ENCODE assay signal across 11 mouse cellular contexts in genomic region chr8:84837912-84838470, GRCm38 (mm10). TPM values are rescaled to one million over a fixed set of nuclear protein-coding genes. Genes with fewer than 3 reads are reported as not detected.
DNase-seq lines count a peak whose midpoint lies in the region; ATAC-seq and TF ChIP-seq lines count a peak whose summit lies in the region.
"Had no signal": no experiment of that assay in that cellular context is flagged by ENCODE, and none has a peak within 500 bp of the region (broad histone marks: within the 10 kb centered on the region; RNA-seq: fewer than 3 reads in every experiment).

No protein-coding gene starts in this region.

- H3K27me3 ChIP-seq in forebrain, embryonic 12.5 days, result no peaks in the 10 kb centered on the region
- H3K27me3 ChIP-seq in forebrain, postnatal 0 days (ENCODE audit: insufficient read depth, low read length), result no peaks in the 10 kb centered on the region
- H3K27me3 ChIP-seq in kidney, embryonic 16.5 days (ENCODE audit: insufficient read depth, low read length), result no peaks in the 10 kb centered on the region
- no peaks in the 10 kb centered on the region for H3K27me3 ChIP-seq in embryonic facial prominence, embryonic 13.5 days
- no peaks in the 10 kb centered on the region for H3K27me3 ChIP-seq in liver, embryonic 12.5 days (replicated peaks)

- ATAC-seq in forebrain, embryonic 12.5 days (ENCODE audit: low FRiP score), result no peak
- ATAC-seq in forebrain, postnatal 0 days, result no peak
- no peak for ATAC-seq in kidney, embryonic 16.5 days (ENCODE audit: low FRiP score, low TSS enrichment)
- ATAC-seq in embryonic facial prominence, embryonic 13.5 days (ENCODE audit: insufficient number of reproducible peaks, insufficient read depth, low FRiP score, low TSS enrichment, low read depth), result no peak
- no peak for ATAC-seq in liver, embryonic 12.5 days

- H3K4me1 ChIP-seq in forebrain, embryonic 12.5 days, result peaks cover 42% of the 10 kb centered on the region
- peaks cover 18% of the 10 kb centered on the region for H3K4me1 ChIP-seq in forebrain, postnatal 0 days (ENCODE audit: insufficient read depth)
- peaks cover 31% of the 10 kb centered on the region for H3K4me1 ChIP-seq in kidney, embryonic 16.5 days (ENCODE audit: insufficient read depth, low read length)
- peaks cover 60% of the 10 kb centered on the region for H3K4me1 ChIP-seq in embryonic facial prominence, embryonic 13.5 days
- H3K4me1 ChIP-seq in liver, embryonic 12.5 days, result peaks cover 91% of the 10 kb centered on the region

- no peak for TF ChIP-seq CTCF in forebrain, postnatal 0 days (IDR thresholded peaks at IDR 0.05; ENCODE audit: low read depth)

- no peaks in the 10 kb centered on the region for H3K9me3 ChIP-seq in forebrain, embryonic 12.5 days
- no peaks in the 10 kb centered on the region for H3K9me3 ChIP-seq in forebrain, postnatal 0 days (ENCODE audit: low read length)
- H3K9me3 ChIP-seq in kidney, embryonic 16.5 days (ENCODE audit: low read length), result no peaks in the 10 kb centered on the region
- no peaks in the 10 kb centered on the region for H3K9me3 ChIP-seq in embryonic facial prominence, embryonic 13.5 days
- no peaks in the 10 kb centered on the region for H3K9me3 ChIP-seq in liver, embryonic 12.5 days (replicated peaks)

- no peak for DNase-seq in forebrain, postnatal 0 days
- DNase-seq in kidney, adult 11 months, result no peak
- DNase-seq in left cerebral cortex, postnatal 25 days (ENCODE audit: low spot score in 2 of 2), result no peak
- no peak for DNase-seq in adrenal gland, postnatal 14 days
- DNase-seq: lung, adult 2 months; right cerebral cortex, postnatal 4 days had no signal

- 82% methylated on average over 15 of the region's 15 CpGs for WGBS in forebrain, embryonic 12.5 days
- 86% methylated on average over 15 of the region's 15 CpGs for WGBS in forebrain, postnatal 0 days
- 62% methylated on average over 15 of the region's 15 CpGs for WGBS in kidney, embryonic 16.5 days
- WGBS in embryonic facial prominence, embryonic 13.5 days, result 81% methylated on average over 15 of the region's 15 CpGs
- 78% methylated on average over 15 of the region's 15 CpGs for WGBS in liver, embryonic 12.5 days (ENCODE audit: insufficient replicate concordance)

- peaks cover 75% of the 10 kb centered on the region for H3K36me3 ChIP-seq in forebrain, embryonic 12.5 days (replicated peaks)
- H3K36me3 ChIP-seq in forebrain, postnatal 0 days (ENCODE audit: insufficient read depth), result peaks cover 67% of the 10 kb centered on the region
- H3K36me3 ChIP-seq in kidney, embryonic 16.5 days (ENCODE audit: insufficient read depth, low read length), result peaks cover 64% of the 10 kb centered on the region
- H3K36me3 ChIP-seq in embryonic facial prominence, embryonic 13.5 days, result peaks cover 78% of the 10 kb centered on the region
- H3K36me3 ChIP-seq in liver, embryonic 12.5 days, result peaks cover 84% of the 10 kb centered on the region

- intact Hi-C loops in left cerebral cortex, postnatal 25 days (cut with DNase I), result no loop called here

- H3K4me2 ChIP-seq in forebrain, embryonic 12.5 days, result peak overlapping the region; percentile 8; the same call in 1 of the 2 replicates
- H3K4me2 ChIP-seq in forebrain, postnatal 0 days (ENCODE audit: low read depth), result no peak overlapping the region
- H3K4me2 ChIP-seq in kidney, embryonic 16.5 days (replicated peaks; ENCODE audit: low read depth, low read length), result no peak overlapping the region
- H3K4me2 ChIP-seq in embryonic facial prominence, embryonic 13.5 days, result no peak overlapping the region
- peak overlapping the region; percentile 81 for H3K4me2 ChIP-seq in liver, embryonic 12.5 days

- H3K9ac ChIP-seq in forebrain, embryonic 12.5 days, result no peak overlapping the region
- H3K9ac ChIP-seq in forebrain, postnatal 0 days, result no peak overlapping the region
- H3K9ac ChIP-seq in kidney, embryonic 16.5 days (replicated peaks; ENCODE audit: low read length), result no peak overlapping the region; the same call in 1 of the 2 replicates
- peak overlapping the region; percentile 51; the same call in 1 of the 2 replicates for H3K9ac ChIP-seq in embryonic facial prominence, embryonic 13.5 days
- H3K9ac ChIP-seq in liver, embryonic 12.5 days, result peak overlapping the region; percentile 88

- H3K4me3 ChIP-seq in forebrain, embryonic 12.5 days (replicated peaks), result 0 out of 2 replicates have a peak overlapping the region, but pooled peaks have one; percentile 2
- H3K4me3 ChIP-seq in forebrain, postnatal 0 days (ENCODE audit: low read depth, low read length), result no peak overlapping the region
- H3K4me3 ChIP-seq in kidney, embryonic 16.5 days (ENCODE audit: low read length), result no peak overlapping the region
- H3K4me3 ChIP-seq in embryonic facial prominence, embryonic 13.5 days, result 0 out of 2 replicates have a peak overlapping the region, but pooled peaks have one; percentile 6
- H3K4me3 ChIP-seq in liver, embryonic 12.5 days, result peak overlapping the region; percentile 81

- H3K27ac ChIP-seq in forebrain, embryonic 12.5 days, result no peak overlapping the region
- no peak overlapping the region for H3K27ac ChIP-seq in forebrain, postnatal 0 days (ENCODE audit: low read depth, low read length)
- peak overlapping the region; percentile 13; the same call in 1 of the 2 replicates for H3K27ac ChIP-seq in kidney, embryonic 16.5 days (ENCODE audit: low read length)
- H3K27ac ChIP-seq in embryonic facial prominence, embryonic 13.5 days, result 0 out of 2 replicates have a peak overlapping the region, but pooled peaks have one; percentile 55
- H3K27ac ChIP-seq in liver, embryonic 12.5 days, result peak overlapping the region; percentile 96
- H3K27ac ChIP-seq: kidney, postnatal 0 days had no signal

RNA-seq across cellular contexts. Expression of gene Rad23a, which starts 2.5 kb away (rescaled TPM):
- polyA plus RNA-seq in forebrain, embryonic 12.5 days (2016; fragmentation: Nextera tagmentation; extraction: Ambion mirVana), result 108 and 118 TPM in 2 replicates
- total RNA-seq in forebrain, postnatal 0 days (2014; rRNA removed), result 32.2 and 55.3 TPM in 2 replicates
- 63.5 and 77.4 TPM in 2 replicates for polyA plus RNA-seq in forebrain, postnatal 0 days (2015; fragmentation: Nextera tagmentation; extraction: Ambion mirVana)
- polyA plus RNA-seq in kidney, embryonic 16.5 days (2015; fragmentation: Nextera tagmentation; extraction: Ambion mirVana), result 109 and 114 TPM in 2 replicates
- polyA plus RNA-seq in embryonic facial prominence, embryonic 13.5 days (2015; fragmentation: Nextera tagmentation; extraction: Ambion mirVana), result 97.1 and 100 TPM in 2 replicates
- 274 and 281 TPM in 2 replicates for polyA plus RNA-seq in liver, embryonic 12.5 days (2016; fragmentation: Nextera tagmentation; extraction: Ambion mirVana)
- total RNA-seq in left cerebral cortex, postnatal 25 days (2021), result 10 to 100 TPM; 67.8 to 73.7 TPM
- 108 TPM in 2 replicates for total RNA-seq in adrenal gland, postnatal 14 days (2021)

RNA-seq across cellular contexts. Expression of gene Gadd45gip1, which starts 6.7 kb away (rescaled TPM):
- 43.0 and 44.8 TPM in 2 replicates for polyA plus RNA-seq in forebrain, embryonic 12.5 days (2016; fragmentation: Nextera tagmentation; extraction: Ambion mirVana)
- 24.7 and 28.7 TPM in 2 replicates for total RNA-seq in forebrain, postnatal 0 days (2014; rRNA removed)
- 36.7 and 40.8 TPM in 2 replicates for polyA plus RNA-seq in forebrain, postnatal 0 days (2015; fragmentation: Nextera tagmentation; extraction: Ambion mirVana)
- 49.7 and 51.6 TPM in 2 replicates for polyA plus RNA-seq in kidney, embryonic 16.5 days (2015; fragmentation: Nextera tagmentation; extraction: Ambion mirVana)
- 45.6 and 48.2 TPM in 2 replicates for polyA plus RNA-seq in embryonic facial prominence, embryonic 13.5 days (2015; fragmentation: Nextera tagmentation; extraction: Ambion mirVana)
- polyA plus RNA-seq in liver, embryonic 12.5 days (2016; fragmentation: Nextera tagmentation; extraction: Ambion mirVana), result 69.9 and 71.0 TPM in 2 replicates
- total RNA-seq in left cerebral cortex, postnatal 25 days (2021), result 10 to 100 TPM; 23.4 to 24.7 TPM
- 44.4 and 45.7 TPM in 2 replicates for total RNA-seq in adrenal gland, postnatal 14 days (2021)

RNA-seq across cellular contexts. Expression of gene Calr, which starts 8.7 kb away (rescaled TPM):
- polyA plus RNA-seq in forebrain, embryonic 12.5 days (2016; fragmentation: Nextera tagmentation; extraction: Ambion mirVana), result 619 TPM in 2 replicates
- total RNA-seq in forebrain, postnatal 0 days (2014; rRNA removed), result 470 and 505 TPM in 2 replicates
- 354 and 405 TPM in 2 replicates for polyA plus RNA-seq in forebrain, postnatal 0 days (2015; fragmentation: Nextera tagmentation; extraction: Ambion mirVana)
- 1,143 and 1,180 TPM in 2 replicates for polyA plus RNA-seq in kidney, embryonic 16.5 days (2015; fragmentation: Nextera tagmentation; extraction: Ambion mirVana)
- 959 and 1,012 TPM in 2 replicates for polyA plus RNA-seq in embryonic facial prominence, embryonic 13.5 days (2015; fragmentation: Nextera tagmentation; extraction: Ambion mirVana)
- polyA plus RNA-seq in liver, embryonic 12.5 days (2016; fragmentation: Nextera tagmentation; extraction: Ambion mirVana), result 590 and 610 TPM in 2 replicates
- total RNA-seq in left cerebral cortex, postnatal 25 days (2021), result 100 to 1,000 TPM; 562 to 564 TPM
- total RNA-seq in adrenal gland, postnatal 14 days (2021), result 521 and 554 TPM in 2 replicates

RNA-seq across cellular contexts. Expression of gene Dand5, which starts 15.4 kb away (rescaled TPM):
- 5.3 and 5.6 TPM in 2 replicates for polyA plus RNA-seq in forebrain, embryonic 12.5 days (2016; fragmentation: Nextera tagmentation; extraction: Ambion mirVana)
- 4.7 and 6.9 TPM in 2 replicates for total RNA-seq in forebrain, postnatal 0 days (2014; rRNA removed)
- polyA plus RNA-seq in forebrain, postnatal 0 days (2015; fragmentation: Nextera tagmentation; extraction: Ambion mirVana), result 8.2 and 10.0 TPM in 2 replicates
- 6.6 and 9.0 TPM in 2 replicates for polyA plus RNA-seq in kidney, embryonic 16.5 days (2015; fragmentation: Nextera tagmentation; extraction: Ambion mirVana)
- polyA plus RNA-seq in embryonic facial prominence, embryonic 13.5 days (2015; fragmentation: Nextera tagmentation; extraction: Ambion mirVana), result 7.0 TPM in 2 replicates
- 3.4 and 4.3 TPM in 2 replicates for polyA plus RNA-seq in liver, embryonic 12.5 days (2016; fragmentation: Nextera tagmentation; extraction: Ambion mirVana)
- 1 to 10 TPM; 8.3 to 9.5 TPM for total RNA-seq in left cerebral cortex, postnatal 25 days (2021)
- 7.1 and 7.4 TPM in 2 replicates for total RNA-seq in adrenal gland, postnatal 14 days (2021)

RNA-seq across cellular contexts. Expression of gene Farsa, which starts 18.8 kb away (rescaled TPM):
- polyA plus RNA-seq in forebrain, embryonic 12.5 days (2016; fragmentation: Nextera tagmentation; extraction: Ambion mirVana), result 110 and 111 TPM in 2 replicates
- 77.1 and 91.2 TPM in 2 replicates for total RNA-seq in forebrain, postnatal 0 days (2014; rRNA removed)
- 100 and 103 TPM in 2 replicates for polyA plus RNA-seq in forebrain, postnatal 0 days (2015; fragmentation: Nextera tagmentation; extraction: Ambion mirVana)
- 110 and 120 TPM in 2 replicates for polyA plus RNA-seq in kidney, embryonic 16.5 days (2015; fragmentation: Nextera tagmentation; extraction: Ambion mirVana)
- polyA plus RNA-seq in embryonic facial prominence, embryonic 13.5 days (2015; fragmentation: Nextera tagmentation; extraction: Ambion mirVana), result 105 and 108 TPM in 2 replicates
- polyA plus RNA-seq in liver, embryonic 12.5 days (2016; fragmentation: Nextera tagmentation; extraction: Ambion mirVana), result 96.3 and 98.6 TPM in 2 replicates
- 10 to 100 TPM; 42.5 to 46.0 TPM for total RNA-seq in left cerebral cortex, postnatal 25 days (2021)
- total RNA-seq in adrenal gland, postnatal 14 days (2021), result 55.2 and 63.4 TPM in 2 replicates

Comparison
In these comparisons a context has a peak if more than half of its experiments do, and no peak if none do; other contexts are left out.
1. H3K4me2 ChIP-seq: peak in forebrain, embryonic 12.5 days (single experiment) and liver, embryonic 12.5 days (single experiment); none in forebrain, postnatal 0 days (single experiment), kidney, embryonic 16.5 days (single experiment) and embryonic facial prominence, embryonic 13.5 days (single experiment).
2. H3K4me3 ChIP-seq: peak in forebrain, embryonic 12.5 days (single experiment), embryonic facial prominence, embryonic 13.5 days (single experiment) and liver, embryonic 12.5 days (single experiment); none in forebrain, postnatal 0 days (single experiment) and kidney, embryonic 16.5 days (single experiment).
3. H3K27ac ChIP-seq: peak in kidney, embryonic 16.5 days (single experiment), embryonic facial prominence, embryonic 13.5 days (single experiment) and liver, embryonic 12.5 days (single experiment); none in forebrain, embryonic 12.5 days (single experiment) and forebrain, postnatal 0 days (single experiment).
4. H3K9ac ChIP-seq: peak in embryonic facial prominence, embryonic 13.5 days (single experiment) and liver, embryonic 12.5 days (single experiment); none in forebrain, embryonic 12.5 days (single experiment), forebrain, postnatal 0 days (single experiment) and kidney, embryonic 16.5 days (single experiment).